Mouse (Mus musculus) MEL (cell line): ENCODE results near the gene Map1b. TPM values are rescaled to one million over a fixed set of nuclear protein-coding genes. Genes with fewer than 3 reads are reported as not detected.

Source experiments
- DNase-seq: peaks from one replicate; pipeline ENCODE4 v3.0.0; 2011; ENCODE audit warnings: low read depth, low spot score
- H3K27ac ChIP-seq: 2 replicates; pipeline ENCODE4 v1.5.1; 2012; ENCODE audit warnings: low read depth, mild to moderate bottlenecking, control low read depth, low read length, moderate library complexity; ENCODE audit not compliant: control insufficient read depth
- H3K27me3 ChIP-seq, 2 experiments: fragments of 150-350 bp in 1 of 2; sonication (generic) in 1 of 2; 2 replicates each; pipeline ENCODE4 v1.6.1; 2012; ENCODE audit warnings: low read length in 2 of 2, mild to moderate bottlenecking in 2 of 2, improper control_type of control experiment in 1 of 2, moderate library complexity in 1 of 2; ENCODE audit not compliant: insufficient read depth in 2 of 2, control insufficient read depth in 1 of 2
- H3K36me3 ChIP-seq, 2 experiments: 2 replicates each; pipeline ENCODE4 v1.6.1; 2012 to 2014; ENCODE audit warnings: low read length in 2 of 2, improper control_type of control experiment in 1 of 2, inconsistent platforms in 1 of 2, mild to moderate bottlenecking in 1 of 2; ENCODE audit not compliant: insufficient read depth in 2 of 2, control insufficient read depth in 1 of 2
- H3K4me1 ChIP-seq, 2 experiments: fragments of 150-350 bp in 1 of 2; sonication (generic) in 1 of 2; 2 replicates each; pipeline ENCODE4 v1.6.1; 2012; ENCODE audit warnings: low read length in 2 of 2, improper control_type of control experiment in 1 of 2, mild to moderate bottlenecking in 1 of 2; ENCODE audit not compliant: insufficient read depth in 2 of 2, control insufficient read depth in 1 of 2
- H3K4me3 ChIP-seq, 2 experiments: fragments of 150-350 bp in 1 of 2; sonication (generic) in 1 of 2; 2 replicates each; pipeline ENCODE4 v1.5.1; 2012; ENCODE audit warnings: low read depth in 2 of 2, low read length in 2 of 2, mild to moderate bottlenecking in 2 of 2, moderate library complexity in 2 of 2, control low read depth in 1 of 2, improper control_type of control experiment in 1 of 2; ENCODE audit not compliant: control insufficient read depth in 1 of 2, insufficient read depth in 1 of 2
- H3K79me2 ChIP-seq: 2 replicates; pipeline ENCODE4 v1.6.1; 2012; ENCODE audit warnings: mild to moderate bottlenecking, low read length, moderate library complexity; ENCODE audit not compliant: control insufficient read depth, poor library complexity, insufficient read depth
- H3K9ac ChIP-seq: 2 replicates; pipeline ENCODE4 v1.6.1; 2012; ENCODE audit warnings: low read depth, mild to moderate bottlenecking, control low read depth, low read length, moderate library complexity; ENCODE audit not compliant: control insufficient read depth, poor library complexity, severe bottlenecking
- H3K9me3 ChIP-seq: fragments of 150-350 bp; sonication (generic); replicated peaks from 2 replicates; pipeline ENCODE4 v1.6.1; 2012; ENCODE audit warnings: mild to moderate bottlenecking, low read length, improper control_type of control experiment, moderate library complexity; ENCODE audit not compliant: insufficient read depth
- CHD2 ChIP-seq: IDR thresholded peaks from 2 replicates; pipeline ENCODE4 v1.6.1; 2011; ENCODE audit warnings: low read length, improper control_type of control experiment
- ELF1 ChIP-seq: IDR thresholded peaks from 2 replicates; pipeline ENCODE4 v1.6.1; 2014; ENCODE audit warnings: low read depth, mild to moderate bottlenecking, inconsistent platforms, low read length, improper control_type of control experiment, moderate library complexity
- EP300 ChIP-seq, 2 experiments: IDR thresholded peaks; 2 replicates each; pipeline ENCODE4 v1.6.1; 2011; ENCODE audit warnings: improper control_type of control experiment in 2 of 2, low read length in 2 of 2, low read depth in 1 of 2, mild to moderate bottlenecking in 1 of 2
- GABPA ChIP-seq: IDR thresholded peaks from 2 replicates; pipeline ENCODE4 v1.6.1; 2012; ENCODE audit warnings: low read depth, mild to moderate bottlenecking, inconsistent platforms, low read length, improper control_type of control experiment, moderate library complexity
- KAT2A ChIP-seq: conservative IDR thresholded peaks from 2 replicates; pipeline ENCODE4 v1.6.1; 2012; ENCODE audit warnings: low read depth, low read length, improper control_type of control experiment, inconsistent platforms
- MAFK ChIP-seq: IDR thresholded peaks from 2 replicates; pipeline ENCODE4 v1.6.1; 2011; ENCODE audit warnings: low read depth, mild to moderate bottlenecking, low read length, improper control_type of control experiment, borderline replicate concordance
- MXI1 ChIP-seq: IDR thresholded peaks from 2 replicates; pipeline ENCODE4 v1.6.1; 2011; ENCODE audit warnings: mild to moderate bottlenecking, low read depth, low read length, improper control_type of control experiment
- NRF1 ChIP-seq: IDR thresholded peaks from 2 replicates; pipeline ENCODE4 v1.6.1; 2014; ENCODE audit warnings: low read depth, mild to moderate bottlenecking, inconsistent platforms, low read length, improper control_type of control experiment, moderate library complexity; ENCODE audit not compliant: poor library complexity, insufficient read depth, severe bottlenecking
- POLR2A ChIP-seq, 2 experiments: IDR thresholded peaks; 2 replicates each; pipeline ENCODE4 v1.6.1; 2011 to 2012; ENCODE audit warnings: low read length in 2 of 2, mild to moderate bottlenecking in 2 of 2, control low read depth in 1 of 2, improper control_type of control experiment in 1 of 2, low read depth in 1 of 2, moderate library complexity in 1 of 2; ENCODE audit not compliant: control insufficient read depth in 1 of 2, insufficient read depth in 1 of 2, poor library complexity in 1 of 2
- RCOR1 ChIP-seq: IDR thresholded peaks from 2 replicates; pipeline ENCODE4 v1.6.1; 2012; ENCODE audit warnings: low read depth, mild to moderate bottlenecking, inconsistent platforms, low read length, improper control_type of control experiment
- SIN3A ChIP-seq: IDR thresholded peaks from 2 replicates; pipeline ENCODE4 v1.6.1; 2012; ENCODE audit warnings: low read length, improper control_type of control experiment, inconsistent platforms
- SMC3 ChIP-seq: IDR thresholded peaks from 2 replicates; pipeline ENCODE4 v1.6.1; 2011; ENCODE audit warnings: low read depth, low read length, improper control_type of control experiment
- TAL1 ChIP-seq: IDR thresholded peaks from 2 replicates; pipeline ENCODE4 v1.6.1; 2012; ENCODE audit warnings: mild to moderate bottlenecking, inconsistent platforms, low read length, moderate library complexity, mixed read lengths
- TBP ChIP-seq: IDR thresholded peaks from 2 replicates; pipeline ENCODE4 v1.8.0; 2011; ENCODE audit warnings: low read depth, low read length, improper control_type of control experiment
- UBTF ChIP-seq: IDR thresholded peaks from 2 replicates; pipeline ENCODE4 v1.6.1; 2012; ENCODE audit warnings: low read depth, mild to moderate bottlenecking, inconsistent platforms, low read length, improper control_type of control experiment, moderate library complexity, borderline replicate concordance; ENCODE audit not compliant: insufficient read depth
- ZC3H11A ChIP-seq: IDR thresholded peaks from 2 replicates; pipeline ENCODE4 v1.6.1; 2012; ENCODE audit warnings: low read depth, mild to moderate bottlenecking, inconsistent platforms, low read length, improper control_type of control experiment
- ZMIZ1 ChIP-seq: IDR thresholded peaks from 2 replicates; pipeline ENCODE4 v1.6.1; 2012; ENCODE audit warnings: low read depth, mild to moderate bottlenecking, inconsistent platforms, low read length, improper control_type of control experiment, moderate library complexity
- ZNF384 ChIP-seq: IDR thresholded peaks from 2 replicates; pipeline ENCODE4 v1.6.1; 2012; ENCODE audit warnings: low read depth, mild to moderate bottlenecking, inconsistent platforms, low read length, improper control_type of control experiment
- polyA plus RNA-seq, 2 experiments: library from polyadenylated mRNA; stranded (reverse) in 1 of 2; unstranded in 1 of 2; fragments of >175 nt in 1 of 2; fragments of >200 nt in 1 of 2; gene quantifications; 2 replicates each; pipeline versions ENCODE4 v1.2.1 to v1.2.4; 2012; ENCODE audit warnings: low replicate concordance in 2 of 2, low read depth in 1 of 2; ENCODE audit not compliant: insufficient read length in 2 of 2, insufficient read depth in 1 of 2, missing spikeins in 1 of 2
- total RNA-seq: library from RNA; depleted of rRNA; stranded (reverse); fragments of 300-350 nt; gene quantifications from 2 replicates; pipeline ENCODE4 v1.2.3, GENCODE M21; 2012

Map1b gene
- total and polyA plus RNA-seq, 3 experiments = not detected

DNA sequence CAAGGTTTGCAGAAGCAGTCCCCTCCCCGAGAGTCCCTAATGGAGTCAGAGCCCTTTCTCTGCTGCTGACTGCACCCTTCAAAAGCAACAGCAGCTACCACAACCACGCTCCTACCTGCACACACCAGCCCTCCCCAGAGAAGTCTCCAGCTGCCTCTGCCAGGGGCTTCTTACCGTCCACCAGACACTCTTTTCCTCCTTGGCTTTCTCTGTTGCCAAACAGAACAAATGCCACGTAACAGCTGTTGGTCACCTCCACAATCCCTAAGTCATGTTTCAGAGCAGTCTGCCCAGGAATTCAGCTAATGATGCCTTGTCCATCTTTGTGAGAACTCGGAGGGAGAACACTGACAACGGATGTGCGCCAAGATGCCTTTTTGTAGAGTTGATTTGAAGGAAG is 69.3 kb downstream of the Map1b start:
- H3K79me2 ChIP-seq = no peaks in the 10 kb centered on the region
- no peak for DNase-seq
- TF ChIP-seq MXI1 (no peak), POLR2A (IDR thresholded peaks at IDR 0.05; ENCODE audit: control insufficient read depth in 1 of 2, insufficient read depth in 1 of 2, low read depth in 1 of 2, low read length in 2 of 2, poor library complexity in 1 of 2) (no peak), ZNF384 (no peak), MAFK (no peak), SMC3 (no peak), ZMIZ1 (no peak), CHD2 (no peak), ELF1 (no peak), NRF1 (no peak), EP300 (IDR thresholded peaks at IDR 0.05; ENCODE audit: low read depth in 1 of 2, low read length in 2 of 2) (no peak), TBP (no peak), GABPA (no peak)
- H3K9ac ChIP-seq = no peak overlapping the region
- H3K4me3 ChIP-seq = no peak overlapping the region
- no peaks in the 10 kb centered on the region for H3K36me3 ChIP-seq
- H3K9me3 ChIP-seq = no peaks in the 10 kb centered on the region
- H3K27ac ChIP-seq = no peak overlapping the region
- H3K4me1 ChIP-seq = no peaks in the 10 kb centered on the region
- H3K27me3 ChIP-seq = no peaks in the 10 kb centered on the region; a peak in 1 of 4 replicates

DNA sequence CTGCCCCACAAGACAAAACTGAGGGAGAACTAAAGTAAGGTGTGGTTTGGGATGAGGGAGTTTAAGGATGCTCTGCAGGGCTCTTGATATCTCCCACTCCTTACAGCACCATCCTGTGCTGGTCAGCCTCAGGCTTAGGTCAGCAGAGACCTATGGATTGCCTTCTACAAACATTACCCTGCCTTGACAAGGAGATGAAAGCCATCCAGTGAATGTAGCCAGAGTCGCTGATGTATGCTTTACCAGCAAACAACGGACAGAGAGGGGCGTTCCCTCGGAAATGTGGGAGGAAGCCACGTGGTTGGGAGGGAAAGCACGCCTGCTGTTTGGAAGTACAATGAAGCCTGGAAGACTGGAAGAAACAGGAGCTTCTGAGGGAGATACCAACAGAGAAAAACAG is 71.5 kb downstream of the Map1b start:
- no peaks in the 10 kb centered on the region for H3K4me1 ChIP-seq
- H3K27ac ChIP-seq = no peak overlapping the region
- H3K4me3 ChIP-seq = no peak overlapping the region
- H3K79me2 ChIP-seq = no peaks in the 10 kb centered on the region
- no peaks in the 10 kb centered on the region for H3K9me3 ChIP-seq
- no peaks in the 10 kb centered on the region; a peak in 1 of 4 replicates for H3K27me3 ChIP-seq
- no peak for DNase-seq
- TF ChIP-seq UBTF (no peak), ZMIZ1 (no peak), ELF1 (no peak), KAT2A (no peak), TAL1 (no peak), MAFK (no peak), CHD2 (no peak), POLR2A (IDR thresholded peaks at IDR 0.05; ENCODE audit: control insufficient read depth in 1 of 2, insufficient read depth in 1 of 2, low read depth in 1 of 2, low read length in 2 of 2, poor library complexity in 1 of 2) (no peak), RCOR1 (no peak), SIN3A (no peak), ZC3H11A (no peak), TBP (no peak)
- H3K36me3 ChIP-seq = no peaks in the 10 kb centered on the region
- no peak overlapping the region for H3K9ac ChIP-seq
